Mouse (Mus musculus) stomach, embryonic 14.5 days (tissue): ENCODE results near the gene Zc3h10. TPM values are rescaled to one million over a fixed set of nuclear protein-coding genes. Genes with fewer than 3 reads are reported as not detected.
"Not testable (repeated sequence)": the region's sequence is repeated elsewhere in the genome, so short reads cannot be mapped to it uniquely, and the experiment has no call there.

Experiments
- ATAC-seq: fragments of 200-750 bp; cut with Nextera tagmentation; 2 replicates; pipeline ENCODE4 v1.8.0; 2017; ENCODE audit warnings: low read depth, moderate TSS enrichment; ENCODE audit not compliant: insufficient number of reproducible peaks, insufficient read depth, low FRiP score
- H3K27ac ChIP-seq: fragments of 300-500 bp; sonication (generic); 2 replicates; pipeline ENCODE4 v1.5.1; 2014; ENCODE audit warnings: mild to moderate bottlenecking, low read length, moderate library complexity, mixed read lengths
- H3K27me3 ChIP-seq: fragments of 300-500 bp; sonication (generic); 2 replicates; pipeline ENCODE4 v1.6.1; 2014; ENCODE audit warnings: low read length, control low read depth, mixed read lengths; ENCODE audit not compliant: control insufficient read depth, insufficient read depth
- H3K36me3 ChIP-seq: fragments of 300-500 bp; sonication (generic); 2 replicates; pipeline ENCODE4 v1.6.1; 2014; ENCODE audit warnings: mild to moderate bottlenecking, control low read depth, low read length, moderate library complexity, mixed read lengths; ENCODE audit not compliant: control insufficient read depth, insufficient read depth
- H3K4me1 ChIP-seq: fragments of 300-500 bp; sonication (generic); 2 replicates; pipeline ENCODE4 v1.6.1; 2014; ENCODE audit warnings: low read length, control low read depth, mixed read lengths; ENCODE audit not compliant: control insufficient read depth, insufficient read depth
- H3K4me2 ChIP-seq: fragments of 300-500 bp; sonication (generic); replicated peaks from 2 replicates; pipeline ENCODE4 v1.6.1; 2014; ENCODE audit warnings: low read depth, low read length, control low read depth
- H3K4me3 ChIP-seq: fragments of 300-500 bp; sonication (generic); 2 replicates; pipeline ENCODE4 v1.5.1; 2014; ENCODE audit warnings: low read depth, low read length, control low read depth
- H3K9ac ChIP-seq: fragments of 300-500 bp; sonication (generic); replicated peaks from 2 replicates; pipeline ENCODE4 v1.6.1; 2014; ENCODE audit warnings: low read depth, mild to moderate bottlenecking, control low read depth, low read length, moderate library complexity, mixed read lengths
- H3K9me3 ChIP-seq: fragments of 300-500 bp; sonication (generic); 2 replicates; pipeline ENCODE4 v1.6.1; 2016; ENCODE audit warnings: low read depth, low read length, control low read depth; ENCODE audit not compliant: control insufficient read depth
- WGBS: fragments of 180-500 bp; shearing (Covaris S2); extraction: QIAGEN DNeasy Blood & Tissue Kit; methylation state at CpG from one replicate; pipeline ENCODE4 v1.1.7; 2014; 5-methylcytosine and 5-hydroxymethylcytosine counted together
- polyA plus RNA-seq: library from polyadenylated mRNA; unstranded; fragments of >200 nt; fragmentation: Nextera tagmentation; extraction: Ambion mirVana; gene quantifications from 2 replicates; pipeline ENCODE4 v1.2.1, GENCODE M21; 2014

The Zc3h10 gene
- polyA plus RNA-seq, 1 experiment from 2014 or later = 8.8 TPM

DNA sequence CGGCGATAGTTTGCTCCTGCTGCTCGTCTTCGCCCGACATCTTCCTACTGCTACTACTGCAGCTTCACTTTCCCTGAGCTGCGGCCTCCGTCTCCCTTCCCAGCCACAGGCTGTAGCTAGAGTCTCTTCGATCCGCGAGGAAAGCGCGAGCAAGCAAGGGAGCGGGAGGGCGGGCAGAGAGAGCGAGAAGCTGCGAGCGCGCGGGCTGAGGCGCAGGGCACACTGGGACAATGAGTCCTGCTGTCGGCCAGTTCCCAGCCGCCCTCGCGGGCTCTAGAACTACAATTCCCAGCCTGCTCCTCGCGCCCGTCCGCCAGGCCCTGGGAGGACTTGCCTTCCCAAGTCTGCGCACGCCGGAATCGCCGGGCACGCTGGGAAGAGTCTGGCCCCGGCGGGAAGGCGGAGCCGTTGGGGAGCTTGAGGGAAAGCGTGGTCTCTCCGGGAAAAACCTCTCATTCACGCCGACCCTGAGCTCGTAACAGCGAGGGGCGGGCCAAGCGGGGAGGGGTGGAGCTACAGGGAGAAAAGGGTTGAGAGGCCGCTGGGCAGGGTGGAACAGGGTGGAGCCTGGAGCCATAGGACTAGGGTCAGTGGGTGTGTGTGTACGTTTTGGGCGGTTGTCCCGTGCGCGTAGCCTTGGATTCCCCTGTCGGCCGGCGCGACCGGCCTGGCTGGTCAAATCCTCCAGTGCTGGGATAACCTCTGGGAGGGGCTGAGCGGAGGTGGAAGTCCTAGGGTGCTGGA is 18.4 kb upstream of the Zc3h10 start, which contains the start of gene Pa2g4:
TSS of gene Pa2g4 (minus strand) at position 200 of the 744 bp plus-strand sequence.
- Histone ChIP-seq H3K4me1 (peaks cover 12% of the 10 kb centered on the region), H3K27ac (peak within 1 kb of the TSS; percentile 92), H3K9ac (peak within 1 kb of the TSS; percentile 79), H3K4me3 (peak within 1 kb of the TSS; percentile 90), H3K36me3 (peaks cover 25% of the 10 kb centered on the region), H3K9me3 (no peaks in the 10 kb centered on the region), H3K4me2 (peak within 1 kb of the TSS; percentile 86), H3K27me3 (no peaks in the 10 kb centered on the region)
- ATAC-seq = peak; percentile 98
- under 1% methylated on average over 58 of the region's 58 CpGs for WGBS

- peaks cover 32% of the 10 kb centered on the region for H3K36me3 ChIP-seq
- peaks cover 12% of the 10 kb centered on the region for H3K4me1 ChIP-seq
- whole genome bisulfite sequencing = under 1% methylated on average over 44 of the region's 46 CpGs
Measured at GRCm38 (mm10) chr10:128565206-128565787, 17.7 kb upstream of the Zc3h10 start.

DNA sequence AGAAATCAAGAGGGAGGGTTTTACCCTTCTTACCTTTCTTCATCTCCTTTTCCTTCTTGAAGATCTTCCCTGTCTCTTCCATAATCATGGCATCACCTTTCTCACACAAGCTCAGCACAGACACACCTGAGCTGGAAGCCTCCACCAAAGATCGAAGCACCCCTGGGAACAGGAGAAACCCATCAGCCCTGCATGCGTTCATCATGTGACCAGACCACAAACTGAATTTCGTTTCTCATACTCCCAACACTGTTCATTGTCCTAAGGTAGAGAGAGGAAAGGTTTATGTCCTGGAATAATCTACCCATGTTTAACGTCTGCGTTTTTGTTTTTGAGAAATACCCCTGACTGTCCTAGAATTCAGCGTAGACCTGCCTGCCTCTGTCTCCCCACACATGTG is 16.0 kb upstream of the Zc3h10 start:
- H3K4me2 ChIP-seq = peak overlapping the region; percentile 86; the same call in 1 of the 2 replicates
- no peak for ATAC-seq
- no peak overlapping the region for H3K27ac ChIP-seq
- 86% methylated on average over 6 of the region's 6 CpGs for WGBS
- peaks cover 12% of the 10 kb centered on the region for H3K4me1 ChIP-seq
- H3K9ac ChIP-seq = no peak overlapping the region
- H3K4me3 ChIP-seq = no peak overlapping the region; the same call in 1 of the 2 replicates
- peaks cover 49% of the 10 kb centered on the region for H3K36me3 ChIP-seq
- H3K27me3 ChIP-seq = no peaks in the 10 kb centered on the region
- H3K9me3 ChIP-seq = no peaks in the 10 kb centered on the region

More at GRCm38 (mm10) chr10:128565206-128565787, 17.7 kb upstream of the Zc3h10 start:
- Histone ChIP-seq H3K27me3 (no peaks in the 10 kb centered on the region), H3K4me2 (peak overlapping the region; percentile 86), H3K9me3 (no peaks in the 10 kb centered on the region), H3K4me3 (peak overlapping the region; percentile 90), H3K27ac (peak overlapping the region; percentile 91), H3K9ac (peak overlapping the region; percentile 79)
- ATAC-seq = peak; percentile 7; the same call in 1 of the 2 replicates

DNA sequence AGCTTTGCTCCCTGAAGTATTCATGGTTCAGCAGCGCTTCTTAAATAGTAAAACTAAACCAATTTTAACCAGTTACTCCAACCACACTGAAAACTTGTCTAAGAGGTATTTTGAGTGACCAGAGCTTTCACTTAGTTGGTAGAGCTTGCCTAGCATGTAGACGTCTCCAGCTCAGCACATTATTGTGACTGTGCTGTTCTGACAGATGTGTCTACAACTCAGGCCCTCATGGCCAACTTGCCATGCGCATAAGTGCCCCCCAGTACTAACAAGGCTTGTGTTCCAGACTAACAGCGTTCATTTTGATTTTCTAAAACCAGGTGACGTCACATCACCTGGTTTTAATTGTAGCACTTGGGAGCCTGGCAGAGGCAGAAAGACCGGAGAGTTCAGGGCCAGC is 9.4 kb upstream of the Zc3h10 start:
- WGBS = 89% methylated on average over 6 of the region's 6 CpGs
- Histone ChIP-seq H3K4me2 (no peak overlapping the region), H3K36me3 (peaks cover 51% of the 10 kb centered on the region), H3K27ac (no peak overlapping the region), H3K4me1 (no peaks in the 10 kb centered on the region), H3K9me3 (no peaks in the 10 kb centered on the region), H3K9ac (no peak overlapping the region), H3K4me3 (no peak overlapping the region), H3K27me3 (no peaks in the 10 kb centered on the region)
- no peak for ATAC-seq

- no peak overlapping the region for H3K9ac ChIP-seq
- no peak overlapping the region for H3K27ac ChIP-seq
- H3K27me3 ChIP-seq = no peaks in the 10 kb centered on the region
- ATAC-seq = no peak
- H3K36me3 ChIP-seq = peaks cover 44% of the 10 kb centered on the region
- H3K4me1 ChIP-seq = no peaks in the 10 kb centered on the region
- H3K9me3 ChIP-seq = no peaks in the 10 kb centered on the region
- H3K4me2 ChIP-seq = no peak overlapping the region
- no peak overlapping the region for H3K4me3 ChIP-seq
Measured at GRCm38 (mm10) chr10:128556286-128556685, 8.7 kb upstream of the Zc3h10 start.

DNA sequence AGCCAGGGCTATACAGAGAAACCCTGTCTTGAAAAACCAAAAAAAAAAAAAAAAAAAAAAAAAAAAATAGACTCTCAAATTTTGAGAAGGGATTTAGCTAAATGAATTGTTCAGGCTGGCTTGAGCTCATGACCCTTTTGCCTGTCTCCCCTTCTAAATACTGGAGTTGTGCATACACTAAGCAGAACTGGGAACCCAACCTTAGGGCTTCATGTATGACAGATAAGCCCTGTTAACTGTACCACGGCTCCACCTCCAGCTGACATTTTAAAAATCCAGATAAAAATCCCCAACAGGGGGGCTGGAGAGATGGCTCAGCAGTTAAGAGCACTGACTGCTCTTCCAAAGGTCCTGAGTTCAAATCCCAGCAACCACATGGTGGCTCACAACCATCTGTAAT is 8.0 kb upstream of the Zc3h10 start:
- H3K4me3 ChIP-seq, H3K27ac ChIP-seq, H3K9ac ChIP-seq, H3K27me3 ChIP-seq, H3K9me3 ChIP-seq, ATAC-seq, H3K4me2 ChIP-seq, H3K4me1 ChIP-seq: not testable (repeated sequence)
- H3K36me3 ChIP-seq = peaks cover 37% of the 10 kb centered on the region
- WGBS = 84% methylated on average over 1 of the region's 1 CpGs

DNA sequence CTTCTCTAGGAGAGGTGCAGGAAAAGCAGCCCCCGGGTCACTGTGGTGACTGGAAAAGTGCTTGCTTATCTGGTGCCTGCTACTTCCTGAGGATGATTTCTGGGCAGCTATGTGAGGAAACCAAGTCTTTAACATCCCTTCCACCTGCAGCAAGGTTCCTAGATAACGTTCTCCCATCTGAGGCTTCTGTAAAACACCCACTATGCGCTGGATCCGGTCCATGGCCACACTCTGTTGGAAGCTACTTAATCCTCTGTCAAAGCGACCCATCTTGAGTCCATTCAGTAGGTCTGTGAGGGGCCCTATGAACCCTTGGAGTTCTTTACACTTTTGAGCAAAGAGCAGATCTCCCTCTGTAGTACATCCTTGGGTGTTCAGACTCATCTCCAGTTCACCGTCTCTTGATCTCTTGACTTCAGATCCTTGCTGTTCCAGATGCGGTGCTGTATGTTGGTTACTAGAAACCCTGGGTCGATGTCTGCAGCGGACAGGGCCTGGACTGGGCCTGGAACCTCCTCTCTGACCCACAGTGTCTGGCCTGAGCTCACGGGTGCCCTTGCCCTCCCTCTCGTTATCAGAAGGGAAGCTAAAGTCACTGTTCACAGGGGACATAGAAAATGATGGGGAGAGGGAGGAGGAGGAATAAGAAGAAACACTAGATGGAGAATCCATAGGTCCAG is 2.7 kb upstream of the Zc3h10 start:
- H3K4me2 ChIP-seq = not testable (repeated sequence)
- WGBS = 92% methylated on average over 11 of the region's 11 CpGs

DNA sequence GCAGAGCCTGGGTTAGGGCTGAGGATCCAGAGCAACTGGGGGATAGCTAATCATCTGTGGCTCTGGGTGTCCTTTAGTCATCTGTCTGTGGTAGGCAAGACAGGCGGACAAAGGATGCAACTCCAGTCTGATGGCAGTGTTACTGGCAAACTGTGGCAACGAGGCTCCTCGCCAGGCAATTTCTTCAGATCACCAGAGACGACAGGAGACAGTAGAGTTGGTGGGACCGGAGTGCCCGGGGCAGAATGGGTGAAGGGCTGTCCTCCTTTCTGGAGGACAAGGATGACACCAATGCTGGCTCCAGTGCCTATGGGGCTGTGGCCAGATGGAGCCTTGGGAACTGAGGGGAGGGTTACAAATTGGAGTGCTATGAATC is 2.1 kb upstream of the Zc3h10 start:
- not testable (repeated sequence) for H3K9me3 ChIP-seq, H3K27ac ChIP-seq, H3K36me3 ChIP-seq, ATAC-seq, H3K4me1 ChIP-seq, H3K4me3 ChIP-seq, H3K4me2 ChIP-seq, H3K27me3 ChIP-seq, H3K9ac ChIP-seq
- 69% methylated on average over 6 of the region's 6 CpGs for WGBS

More for the DNA sequence above, 2.7 kb upstream of the Zc3h10 start:
- H3K27ac ChIP-seq, H3K27me3 ChIP-seq, H3K4me1 ChIP-seq, H3K36me3 ChIP-seq, ATAC-seq, H3K4me3 ChIP-seq, H3K9me3 ChIP-seq, H3K9ac ChIP-seq: not testable (repeated sequence)
